8 mouse cellular contexts compared by ENCODE assay signal in the genomic region with DNA sequence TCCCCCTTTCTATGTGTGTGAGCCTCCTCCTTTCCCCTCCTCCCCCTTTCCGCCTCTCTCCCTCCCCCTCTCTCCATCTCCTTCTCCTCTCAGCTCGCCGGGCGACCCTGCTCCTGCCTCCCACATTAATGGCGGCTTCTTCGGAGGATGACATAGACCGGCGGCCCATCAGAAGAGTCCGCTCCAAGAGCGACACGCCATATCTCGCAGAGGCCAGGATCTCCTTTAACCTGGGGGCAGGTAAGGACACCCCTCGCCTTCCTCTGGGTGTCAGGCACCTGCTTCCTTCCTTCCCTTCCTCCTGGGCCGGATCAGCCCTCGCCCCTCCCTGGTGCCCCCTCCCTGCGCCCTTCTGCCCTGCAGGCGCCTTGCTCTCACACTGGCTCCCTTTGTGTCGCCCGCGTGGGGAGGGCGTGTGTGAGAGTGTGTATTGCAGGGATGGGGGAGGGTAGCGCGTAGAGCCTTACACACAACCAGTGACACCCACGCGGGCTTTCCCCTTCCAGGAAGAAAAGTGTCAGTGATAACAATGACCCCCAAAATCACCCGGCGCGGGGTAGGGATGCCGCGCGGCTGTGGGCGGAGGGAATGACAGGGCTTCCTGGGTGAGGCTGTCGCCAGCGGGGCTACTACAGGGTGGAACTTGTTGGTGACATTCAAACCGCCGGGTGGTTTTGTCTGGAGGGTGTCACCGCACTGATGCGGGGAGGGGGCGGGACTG. TPM values are rescaled to one million over a fixed set of nuclear protein-coding genes. Genes with fewer than 3 reads are reported as not detected.
DNase-seq lines count a peak whose midpoint lies in the region; ATAC-seq and TF ChIP-seq lines count a peak whose summit lies in the region.

No protein-coding gene starts in this region.

- H3K4me1 ChIP-seq in kidney, postnatal 0 days (replicated peaks; ENCODE audit: insufficient read depth, low read length) = no peaks in the 10 kb centered on the region
- peaks cover 6% of the 10 kb centered on the region for H3K4me1 ChIP-seq in embryonic facial prominence, embryonic 13.5 days
- H3K4me1 ChIP-seq in limb, embryonic 10.5 days = peaks cover 9% of the 10 kb centered on the region

- peaks cover 14% of the 10 kb centered on the region; the same call in 1 of the 2 replicates for H3K27me3 ChIP-seq in kidney, postnatal 0 days (ENCODE audit: insufficient read depth, low read length)
- peaks cover 43% of the 10 kb centered on the region for H3K27me3 ChIP-seq in embryonic facial prominence, embryonic 13.5 days
- peaks cover 44% of the 10 kb centered on the region for H3K27me3 ChIP-seq in limb, embryonic 10.5 days (ENCODE audit: low read depth, poor library complexity, severe bottlenecking)

- DNase-seq in kidney, postnatal 0 days (ENCODE audit: low spot score) = no peak
- DNase-seq in kidney, adult 11 months = no peak
- peak; percentile 46 for DNase-seq in brain, embryonic 18.5 days (ENCODE audit: low read depth, low spot score)
- DNase-seq in limb, embryonic 10.5 days (ENCODE audit: low spot score) = no peak
- peak; percentile 61 for DNase-seq in right cerebral cortex, postnatal 4 days
- no peak for DNase-seq in spleen, postnatal 4 days (ENCODE audit: low spot score in 2 of 2)
- no peak for DNase-seq in gastrocnemius, postnatal 14 days

- no peaks in the 10 kb centered on the region for H3K36me3 ChIP-seq in kidney, postnatal 0 days (ENCODE audit: insufficient read depth, low read length)
- H3K36me3 ChIP-seq in embryonic facial prominence, embryonic 13.5 days = no peaks in the 10 kb centered on the region
- H3K36me3 ChIP-seq in limb, embryonic 10.5 days = no peaks in the 10 kb centered on the region

- no peaks in the 10 kb centered on the region for H3K9me3 ChIP-seq in kidney, postnatal 0 days (replicated peaks; ENCODE audit: low read length)
- no peaks in the 10 kb centered on the region for H3K9me3 ChIP-seq in embryonic facial prominence, embryonic 13.5 days
- no peaks in the 10 kb centered on the region for H3K9me3 ChIP-seq in limb, embryonic 10.5 days (replicated peaks)

- peak overlapping the region; percentile 52 for H3K4me2 ChIP-seq in kidney, postnatal 0 days (ENCODE audit: low read length)
- peak overlapping the region; percentile 62 for H3K4me2 ChIP-seq in embryonic facial prominence, embryonic 13.5 days

- WGBS in kidney, postnatal 0 days = 1% methylated on average over 39 of the region's 39 CpGs
- WGBS in embryonic facial prominence, embryonic 13.5 days = 2% methylated on average over 39 of the region's 39 CpGs
- WGBS in limb, embryonic 10.5 days = under 1% methylated on average over 39 of the region's 39 CpGs

- intact Hi-C loops in gastrocnemius, postnatal 14 days (cut with DNase I; ENCODE audit: low total_unique reads) = no loop called here

- ATAC-seq in kidney, postnatal 0 days (replicated peaks; ENCODE audit: low FRiP score, low read depth) = no peak
- ATAC-seq in embryonic facial prominence, embryonic 13.5 days (ENCODE audit: insufficient number of reproducible peaks, insufficient read depth, low FRiP score, low TSS enrichment, low read depth) = no peak

- H3K27ac ChIP-seq in kidney, postnatal 0 days = no peak overlapping the region
- H3K27ac ChIP-seq in embryonic facial prominence, embryonic 13.5 days = no peak overlapping the region
- H3K27ac ChIP-seq in limb, embryonic 10.5 days = no peak overlapping the region

- no peak for TF ChIP-seq CTCF in kidney, postnatal 0 days (IDR thresholded peaks at IDR 0.05; ENCODE audit: low read depth)

- no peak overlapping the region for H3K9ac ChIP-seq in kidney, postnatal 0 days (ENCODE audit: low read depth, low read length)
- H3K9ac ChIP-seq in embryonic facial prominence, embryonic 13.5 days = no peak overlapping the region

- H3K4me3 ChIP-seq in kidney, postnatal 0 days (replicated peaks; ENCODE audit: low read depth, low read length) = peak overlapping the region; percentile 20
- peak overlapping the region; percentile 35 for H3K4me3 ChIP-seq in embryonic facial prominence, embryonic 13.5 days
- H3K4me3 ChIP-seq in limb, embryonic 10.5 days = peak overlapping the region; percentile 43

RNA-seq across cellular contexts. Expression of gene Phactr1, which starts 29.3 kb away (rescaled TPM):
- polyA plus RNA-seq in kidney, postnatal 0 days (2015; fragmentation: Nextera tagmentation; extraction: Ambion mirVana) = 32.4 and 34.4 TPM in 2 replicates
- polyA plus RNA-seq in embryonic facial prominence, embryonic 13.5 days (2015; fragmentation: Nextera tagmentation; extraction: Ambion mirVana) = 13.2 and 15.1 TPM in 2 replicates
- 0.49 and 2.0 TPM in 2 replicates for polyA plus RNA-seq in limb, embryonic 10.5 days (2016; fragmentation: Nextera tagmentation; extraction: Ambion mirVana)
- total RNA-seq in gastrocnemius, postnatal 14 days (2021) = 1 to 10 TPM; 2.2 to 3.1 TPM

Comparison
In these comparisons a context has a peak if more than half of its experiments do, and no peak if none do; other contexts are left out.
1. DNase-seq: peak in brain, embryonic 18.5 days (single experiment) and right cerebral cortex, postnatal 4 days (single experiment); none in kidney, postnatal 0 days (single experiment), kidney, adult 11 months (single experiment), limb, embryonic 10.5 days (single experiment), spleen, postnatal 4 days (0 of 2) and gastrocnemius, postnatal 14 days (single experiment).
2. Peak in every context shown above with its lines, with median percentiles within 50 percentile points of each other: H3K4me3 ChIP-seq.